Mouse (Mus musculus): ENCODE data around the gene Sez6. TPM values are rescaled to one million over a fixed set of nuclear protein-coding genes. Genes with fewer than 3 reads are reported as not detected.

Sez6 gene
- polyA plus RNA-seq, 1 experiment from 2014 or later, result 0.17 TPM

DNA sequence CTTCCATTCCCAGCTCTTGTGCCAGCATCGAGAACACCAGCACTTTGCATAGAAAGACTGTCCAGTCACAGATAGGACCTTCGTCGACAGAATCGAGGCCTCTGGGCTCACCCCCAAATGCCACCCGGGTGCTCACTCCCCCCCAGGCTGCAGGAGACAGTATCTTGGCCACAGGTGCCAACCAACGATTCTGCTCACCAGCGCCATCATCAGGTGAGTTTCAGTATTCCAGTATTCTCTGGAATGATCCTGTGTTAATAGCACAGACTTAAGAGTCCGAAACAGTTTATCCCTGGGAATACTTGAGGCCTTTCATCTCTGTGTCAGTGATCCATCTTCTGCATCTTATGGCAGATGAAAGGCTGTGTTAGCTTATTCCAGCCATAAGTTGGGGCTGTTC, 93.0 kb downstream of the Sez6 start:
- Histone ChIP-seq H3K9ac (ENCODE audit: low read depth, low read length) (no peak overlapping the region), H3K36me3 (ENCODE audit: insufficient read depth, low read length) (peaks cover 73% of the 10 kb centered on the region), H3K4me3 (replicated peaks; ENCODE audit: low read depth, low read length) (no peak overlapping the region), H3K4me1 (replicated peaks; ENCODE audit: insufficient read depth, low read length) (no peaks in the 10 kb centered on the region), H3K27me3 (ENCODE audit: insufficient read depth, low read length) (no peaks in the 10 kb centered on the region), H3K9me3 (replicated peaks; ENCODE audit: low read length) (no peaks in the 10 kb centered on the region), H3K27ac (no peak overlapping the region), H3K4me2 (ENCODE audit: low read length) (no peak overlapping the region)
- peak; percentile 45; the same call in 1 of the 2 replicates for TF ChIP-seq CTCF (IDR thresholded peaks at IDR 0.05; ENCODE audit: low read depth)
- WGBS, result 87% methylated on average over 8 of the region's 8 CpGs
- ATAC-seq (replicated peaks; ENCODE audit: low FRiP score, low read depth) (no peak), DNase-seq (ENCODE audit: low spot score) (no peak)

Other genes starting within 250 kb of the Sez6 start
- 3.9 and 4.4 TPM in 2 replicates for gene Nufip2, start 244.6 kb upstream of the Sez6 start, polyA plus RNA-seq (2015; fragmentation: Nextera tagmentation; extraction: Ambion mirVana)
- gene Cryba1, start 205.5 kb upstream of the Sez6 start, polyA plus RNA-seq (2015; fragmentation: Nextera tagmentation; extraction: Ambion mirVana), result not detected in 2 replicates
- gene Myo18a, start 167.6 kb upstream of the Sez6 start, polyA plus RNA-seq (2015; fragmentation: Nextera tagmentation; extraction: Ambion mirVana), result 26.5 and 27.7 TPM in 2 replicates
- 0.34 and 0.40 TPM in 2 replicates for gene Gm10277, start 143.1 kb upstream of the Sez6 start, polyA plus RNA-seq (2015; fragmentation: Nextera tagmentation; extraction: Ambion mirVana)
- gene Pipox, start 36.7 kb upstream of the Sez6 start, polyA plus RNA-seq (2015; fragmentation: Nextera tagmentation; extraction: Ambion mirVana), result 20.9 and 24.3 TPM in 2 replicates
- 9.3 and 11.1 TPM in 2 replicates for gene Phf12, start 52.0 kb downstream of the Sez6 start, polyA plus RNA-seq (2015; fragmentation: Nextera tagmentation; extraction: Ambion mirVana)
- 13.6 and 15.2 TPM in 2 replicates for gene Dhrs13, start 101.5 kb downstream of the Sez6 start, polyA plus RNA-seq (2015; fragmentation: Nextera tagmentation; extraction: Ambion mirVana)
- gene Flot2, start 107.1 kb downstream of the Sez6 start, polyA plus RNA-seq (2015; fragmentation: Nextera tagmentation; extraction: Ambion mirVana), result 38.5 and 42.4 TPM in 2 replicates
- 25.0 and 26.9 TPM in 2 replicates for gene Eral1, start 149.6 kb downstream of the Sez6 start, polyA plus RNA-seq (2015; fragmentation: Nextera tagmentation; extraction: Ambion mirVana)
- gene Fam222b, start 163.9 kb downstream of the Sez6 start, polyA plus RNA-seq (2015; fragmentation: Nextera tagmentation; extraction: Ambion mirVana), result 13.3 and 13.8 TPM in 2 replicates
- gene Traf4, start 234.8 kb downstream of the Sez6 start, polyA plus RNA-seq (2015; fragmentation: Nextera tagmentation; extraction: Ambion mirVana), result 79.2 and 79.6 TPM in 2 replicates
- gene Nek8, start 245.9 kb downstream of the Sez6 start, polyA plus RNA-seq (2015; fragmentation: Nextera tagmentation; extraction: Ambion mirVana), result 18.2 and 19.9 TPM in 2 replicates
- 43.4 and 46.6 TPM in 2 replicates for gene Tlcd1, start 245.9 kb downstream of the Sez6 start, polyA plus RNA-seq (2015; fragmentation: Nextera tagmentation; extraction: Ambion mirVana)

Data from kidney, postnatal 0 days (tissue).